Mouse (Mus musculus) bone marrow, adult 2 months (tissue): Measurements from ENCODE around the gene Slc6a3. TPM values are rescaled to one million over a fixed set of nuclear protein-coding genes. Genes with fewer than 3 reads are reported as not detected.

Experiments
- H3K27ac ChIP-seq: fragments of 200-500 bp; 2 replicates; pipeline ENCODE4 v1.5.1; 2012; ENCODE audit warnings: low read depth, mild to moderate bottlenecking, control low read depth, inconsistent platforms, low read length; ENCODE audit not compliant: control insufficient read depth, poor library complexity, insufficient read depth
- H3K4me1 ChIP-seq: fragments of 200-500 bp; 2 replicates; pipeline ENCODE4 v1.6.1; 2011; ENCODE audit warnings: low read length; ENCODE audit not compliant: control insufficient read depth, insufficient read depth
- H3K4me3 ChIP-seq: fragments of 200-500 bp; replicated peaks from 2 replicates; pipeline ENCODE3; 2011; ENCODE audit warnings: mild to moderate bottlenecking, low read depth, low read length, control low read depth; ENCODE audit not compliant: control insufficient read depth
- CTCF ChIP-seq: fragments of 200-500 bp; IDR thresholded peaks from 2 replicates; pipeline ENCODE4 v1.5.1; 2011; ENCODE audit warnings: low read length, control low read depth; ENCODE audit not compliant: control insufficient read depth, insufficient read depth
- POLR2A ChIP-seq: fragments of 200-500 bp; IDR thresholded peaks from 2 replicates; pipeline ENCODE4 v1.6.1; 2011; ENCODE audit warnings: low read depth, mild to moderate bottlenecking, control low read depth, low read length, borderline replicate concordance; ENCODE audit not compliant: control insufficient read depth
- WGBS: fragments of 180-500 bp; shearing (Covaris S2); methylation state at CpG from one replicate; pipeline ENCODE4 v1.1.7; 2018; 5-methylcytosine and 5-hydroxymethylcytosine counted together
- polyA plus RNA-seq: library from polyadenylated mRNA; stranded (reverse); fragments of >200 nt; gene quantifications from 2 replicates; pipeline ENCODE4 v1.2.4, GENCODE M21; 2011; ENCODE audit warnings: low replicate concordance; ENCODE audit not compliant: missing spikeins, insufficient read depth, insufficient read length

Gene Slc6a3
- polyA plus RNA-seq = 1.2 and 2.9 TPM in 2 replicates

- peak within 1 kb of the TSS; percentile 5 for H3K4me3 ChIP-seq
- 1% methylated on average over 26 of the region's 26 CpGs for WGBS
- H3K27ac ChIP-seq = no peak within 1 kb of the TSS
- H3K4me1 ChIP-seq = no peaks in the 10 kb centered on the region
- no peak for TF ChIP-seq CTCF
- TF ChIP-seq POLR2A = no peak
These were observed at the start of gene Slc6a3 for GRCm38 (mm10) chr13:73536403-73536821. Slc6a3 (plus strand) TSS chr13:73536747.

- peaks cover 19% of the 10 kb centered on the region for H3K4me1 ChIP-seq
- no peak for TF ChIP-seq CTCF
- TF ChIP-seq POLR2A = no peak
- no peak overlapping the region for H3K4me3 ChIP-seq
- WGBS = 60% methylated on average over 3 of the region's 3 CpGs
- no peak overlapping the region; the same call in 1 of the 2 replicates for H3K27ac ChIP-seq
These were observed 48.4 kb upstream of the Slc6a3 start for GRCm38 (mm10) chr13:73488105-73488504.

- Histone ChIP-seq H3K27ac (no peak overlapping the region; the same call in 1 of the 2 replicates), H3K4me1 (peaks cover 19% of the 10 kb centered on the region)
- 37% methylated on average over 9 of the region's 9 CpGs for WGBS
These were observed 47.8 kb upstream of the Slc6a3 start for GRCm38 (mm10) chr13:73488707-73489106.

GRCm38 (mm10) chr13:73489986-73490385 lies 46.6 kb upstream of the Slc6a3 start:
- H3K4me1 ChIP-seq = peaks cover 19% of the 10 kb centered on the region
- whole genome bisulfite sequencing = 40% methylated on average over 3 of the region's 3 CpGs
- H3K4me3 ChIP-seq = no peak overlapping the region
- no peak for TF ChIP-seq CTCF
- no peak for TF ChIP-seq POLR2A
- H3K27ac ChIP-seq = peak overlapping the region; percentile 63

More at GRCm38 (mm10) chr13:73488707-73489106, 47.8 kb upstream of the Slc6a3 start:
- TF ChIP-seq POLR2A = no peak
- peak; percentile 2; the same call in 1 of the 2 replicates for TF ChIP-seq CTCF
- no peak overlapping the region for H3K4me3 ChIP-seq

GRCm38 (mm10) chr13:73490564-73491170 lies 45.9 kb upstream of the Slc6a3 start:
- WGBS = 44% methylated on average over 8 of the region's 8 CpGs
- TF ChIP-seq CTCF (no peak), POLR2A (no peak)
- H3K4me3 ChIP-seq = no peak overlapping the region
- H3K27ac ChIP-seq = no peak overlapping the region
- H3K4me1 ChIP-seq = peaks cover 19% of the 10 kb centered on the region

GRCm38 (mm10) chr13:73493183-73493582 lies 43.4 kb upstream of the Slc6a3 start:
- peaks cover 16% of the 10 kb centered on the region for H3K4me1 ChIP-seq
- 92% methylated on average over 4 of the region's 4 CpGs for WGBS
- H3K4me3 ChIP-seq = no peak overlapping the region
- no peak overlapping the region for H3K27ac ChIP-seq
- TF ChIP-seq CTCF = no peak
- no peak for TF ChIP-seq POLR2A

- H3K4me1 ChIP-seq = peaks cover 14% of the 10 kb centered on the region
- H3K27ac ChIP-seq = no peak overlapping the region
- no peak overlapping the region for H3K4me3 ChIP-seq
- no peak for TF ChIP-seq POLR2A
- no peak for TF ChIP-seq CTCF
- 88% methylated on average over 9 of the region's 9 CpGs for WGBS
These were observed 42.0 kb upstream of the Slc6a3 start for GRCm38 (mm10) chr13:73494528-73494927.

GRCm38 (mm10) chr13:73496137-73496536 lies 40.4 kb upstream of the Slc6a3 start:
- TF ChIP-seq POLR2A (no peak), CTCF (no peak)
- no peak overlapping the region for H3K27ac ChIP-seq
- WGBS = 24% methylated on average over 2 of the region's 2 CpGs
- no peak overlapping the region for H3K4me3 ChIP-seq
- H3K4me1 ChIP-seq = peaks cover 6% of the 10 kb centered on the region; the same call in 1 of the 2 replicates
